Mouse (Mus musculus) liver, embryonic 12.5 days (tissue): ENCODE measurements around the gene Krt78. TPM values are rescaled to one million over a fixed set of nuclear protein-coding genes. Genes with fewer than 3 reads are reported as not detected.
"Not testable (repeated sequence)": the region's sequence is repeated elsewhere in the genome, so short reads cannot be mapped to it uniquely, and the experiment has no call there.

Experiments used
- ATAC-seq: fragments of 200-750 bp; cut with Nextera tagmentation; 2 replicates; pipeline ENCODE4 v1.8.0; 2017; ENCODE audit warnings: moderate number of reproducible peaks, mild to moderate bottlenecking, moderate library complexity
- H3K27ac ChIP-seq: fragments of 300-500 bp; sonication (generic); 2 replicates; pipeline ENCODE4 v1.5.1; 2016; ENCODE audit warnings: mild to moderate bottlenecking
- H3K27me3 ChIP-seq: fragments of 300-500 bp; sonication (generic); replicated peaks from 2 replicates; pipeline ENCODE4 v1.6.1; 2016; ENCODE audit warnings: mild to moderate bottlenecking, moderate library complexity
- H3K36me3 ChIP-seq: fragments of 300-500 bp; sonication (generic); 2 replicates; pipeline ENCODE4 v1.6.1; 2016; ENCODE audit warnings: mild to moderate bottlenecking, moderate library complexity
- H3K4me1 ChIP-seq: fragments of 300-500 bp; sonication (generic); 2 replicates; pipeline ENCODE4 v1.6.1; 2016
- H3K4me2 ChIP-seq: fragments of 300-500 bp; sonication (generic); 2 replicates; pipeline ENCODE4 v1.6.1; 2016; ENCODE audit warnings: mild to moderate bottlenecking, moderate library complexity
- H3K4me3 ChIP-seq: fragments of 300-500 bp; sonication (generic); 2 replicates; pipeline ENCODE4 v1.5.1; 2016; ENCODE audit warnings: mild to moderate bottlenecking, moderate library complexity
- H3K9ac ChIP-seq: fragments of 300-500 bp; sonication (generic); 2 replicates; pipeline ENCODE4 v1.6.1; 2016; ENCODE audit warnings: mild to moderate bottlenecking, moderate library complexity
- H3K9me3 ChIP-seq: fragments of 300-500 bp; sonication (generic); replicated peaks from 2 replicates; pipeline ENCODE4 v1.6.1; 2016; ENCODE audit warnings: mild to moderate bottlenecking, moderate library complexity
- WGBS: fragments of 180-500 bp; shearing (Covaris S2); methylation state at CpG from one replicate; pipeline ENCODE4 v1.1.7; 2016; ENCODE audit not compliant: insufficient replicate concordance; 5-methylcytosine and 5-hydroxymethylcytosine counted together
- polyA plus RNA-seq: library from polyadenylated mRNA; unstranded; fragments of >200 nt; fragmentation: Nextera tagmentation; extraction: Ambion mirVana; gene quantifications from 2 replicates; pipeline ENCODE4 v1.2.1, GENCODE M21; 2016

Krt78 gene
- polyA plus RNA-seq = not detected in 2 replicates

GRCm38 (mm10) chr15:101954187-101954586 is at the start of gene Krt78:
TSS of gene Krt78 (minus strand) at chr15:101954287.
- H3K4me3 ChIP-seq = no peak within 1 kb of the TSS
- H3K4me2 ChIP-seq = no peak within 1 kb of the TSS
- no peaks in the 10 kb centered on the region for H3K36me3 ChIP-seq
- no peak for ATAC-seq
- no peak within 1 kb of the TSS for H3K9ac ChIP-seq
- H3K4me1 ChIP-seq = no peaks in the 10 kb centered on the region
- no peak within 1 kb of the TSS for H3K27ac ChIP-seq
- H3K9me3 ChIP-seq = no peaks in the 10 kb centered on the region
- 65% methylated on average over 9 of the region's 9 CpGs for WGBS
- H3K27me3 ChIP-seq = 0 out of 2 replicates have a peak, but pooled peaks cover 14% of the 10 kb centered on the region

GRCm38 (mm10) chr15:102003516-102003915 is 49.4 kb upstream of the Krt78 start:
- Histone ChIP-seq H3K4me2 (peak overlapping the region; percentile 65), H3K4me1 (peaks cover 22% of the 10 kb centered on the region), H3K27me3 (peaks cover 84% of the 10 kb centered on the region), H3K4me3 (peak overlapping the region; percentile 47), H3K36me3 (no peaks in the 10 kb centered on the region), H3K9me3 (no peaks in the 10 kb centered on the region), H3K27ac (peak overlapping the region; percentile 60), H3K9ac (peak overlapping the region; percentile 46; the same call in 1 of the 2 replicates)
- 18% methylated on average over 12 of the region's 12 CpGs for WGBS
- no peak for ATAC-seq

- peak overlapping the region; percentile 60 for H3K27ac ChIP-seq
- peaks cover 22% of the 10 kb centered on the region for H3K4me1 ChIP-seq
- H3K4me2 ChIP-seq = peak overlapping the region; percentile 65
- peak; percentile 61 for ATAC-seq
- peaks cover 77% of the 10 kb centered on the region for H3K27me3 ChIP-seq
- H3K9ac ChIP-seq = peak overlapping the region; percentile 46
- no peaks in the 10 kb centered on the region for H3K36me3 ChIP-seq
- no peaks in the 10 kb centered on the region for H3K9me3 ChIP-seq
- H3K4me3 ChIP-seq = peak overlapping the region; percentile 47
- WGBS = 2% methylated on average over 34 of the region's 34 CpGs
Measured at GRCm38 (mm10) chr15:102002646-102003488, 48.8 kb upstream of the Krt78 start.

- WGBS = 44% methylated on average over 11 of the region's 11 CpGs
- Histone ChIP-seq H3K36me3 (peaks cover 6% of the 10 kb centered on the region; the same call in 1 of the 2 replicates), H3K4me1 (peaks cover 24% of the 10 kb centered on the region), H3K27me3 (peaks cover 47% of the 10 kb centered on the region), H3K9me3 (no peaks in the 10 kb centered on the region), H3K4me3 (no peak overlapping the region), H3K9ac (no peak overlapping the region), H3K4me2 (no peak overlapping the region), H3K27ac (no peak overlapping the region)
- ATAC-seq = no peak
Measured at GRCm38 (mm10) chr15:101999676-102000335, 45.7 kb upstream of the Krt78 start.

GRCm38 (mm10) chr15:101999156-101999555 is 45.1 kb upstream of the Krt78 start:
- WGBS = 40% methylated on average over 11 of the region's 11 CpGs
- Histone ChIP-seq H3K27ac (no peak overlapping the region), H3K4me3 (no peak overlapping the region), H3K9me3 (no peaks in the 10 kb centered on the region), H3K9ac (no peak overlapping the region), H3K4me1 (peaks cover 30% of the 10 kb centered on the region), H3K4me2 (no peak overlapping the region), H3K36me3 (peaks cover 6% of the 10 kb centered on the region; the same call in 1 of the 2 replicates), H3K27me3 (peaks cover 40% of the 10 kb centered on the region)
- no peak for ATAC-seq

- H3K4me3 ChIP-seq, ATAC-seq, H3K36me3 ChIP-seq, H3K4me2 ChIP-seq, H3K9me3 ChIP-seq, H3K9ac ChIP-seq, H3K27ac ChIP-seq: not testable (repeated sequence)
- peaks cover 14% of the 10 kb centered on the region; the same call in 1 of the 2 replicates for H3K27me3 ChIP-seq
- H3K4me1 ChIP-seq = peaks cover 17% of the 10 kb centered on the region
- 80% methylated on average over 11 of the region's 11 CpGs for WGBS
Measured at GRCm38 (mm10) chr15:101996450-101997078, 42.5 kb upstream of the Krt78 start.

- 54% methylated on average over 4 of the region's 4 CpGs for WGBS
- peaks cover 6% of the 10 kb centered on the region; the same call in 1 of the 2 replicates for H3K27me3 ChIP-seq
- no peaks in the 10 kb centered on the region for H3K9me3 ChIP-seq
- ATAC-seq = 0 out of 2 replicates have a peak, but pooled peaks have one; percentile 43
- no peak overlapping the region for H3K9ac ChIP-seq
- H3K4me1 ChIP-seq = peaks cover 17% of the 10 kb centered on the region
- no peak overlapping the region for H3K27ac ChIP-seq
- H3K4me3 ChIP-seq = no peak overlapping the region
- H3K36me3 ChIP-seq = peaks cover 6% of the 10 kb centered on the region; the same call in 1 of the 2 replicates
- no peak overlapping the region for H3K4me2 ChIP-seq
Measured at GRCm38 (mm10) chr15:101995484-101996236, 41.6 kb upstream of the Krt78 start.

GRCm38 (mm10) chr15:101994365-101994764 is 40.3 kb upstream of the Krt78 start:
- H3K4me3 ChIP-seq = no peak overlapping the region
- no peaks in the 10 kb centered on the region for H3K9me3 ChIP-seq
- H3K4me1 ChIP-seq = peaks cover 17% of the 10 kb centered on the region
- peaks cover 4% of the 10 kb centered on the region; the same call in 1 of the 2 replicates for H3K27me3 ChIP-seq
- no peak overlapping the region for H3K27ac ChIP-seq
- ATAC-seq = no peak
- 53% methylated on average over 6 of the region's 6 CpGs for WGBS
- no peak overlapping the region for H3K4me2 ChIP-seq
- peaks cover 6% of the 10 kb centered on the region; the same call in 1 of the 2 replicates for H3K36me3 ChIP-seq
- no peak overlapping the region for H3K9ac ChIP-seq

- Histone ChIP-seq H3K9me3 (no peaks in the 10 kb centered on the region), H3K4me1 (peaks cover 17% of the 10 kb centered on the region), H3K4me3 (no peak overlapping the region), H3K9ac (no peak overlapping the region), H3K27me3 (no peaks in the 10 kb centered on the region), H3K27ac (no peak overlapping the region), H3K4me2 (no peak overlapping the region), H3K36me3 (peaks cover 6% of the 10 kb centered on the region; the same call in 1 of the 2 replicates)
- ATAC-seq = no peak
- WGBS = 70% methylated on average over 6 of the region's 6 CpGs
Measured at GRCm38 (mm10) chr15:101990946-101991345, 36.9 kb upstream of the Krt78 start.

GRCm38 (mm10) chr15:101988714-101989113 is 34.6 kb upstream of the Krt78 start:
- ATAC-seq = no peak
- no peak overlapping the region for H3K4me2 ChIP-seq
- 52% methylated on average over 8 of the region's 8 CpGs for WGBS
- H3K4me3 ChIP-seq = no peak overlapping the region
- H3K27ac ChIP-seq = no peak overlapping the region
- H3K9me3 ChIP-seq = no peaks in the 10 kb centered on the region
- no peaks in the 10 kb centered on the region for H3K36me3 ChIP-seq
- H3K4me1 ChIP-seq = peaks cover 12% of the 10 kb centered on the region
- H3K9ac ChIP-seq = no peak overlapping the region
- H3K27me3 ChIP-seq = no peaks in the 10 kb centered on the region

GRCm38 (mm10) chr15:101988119-101988518 is 34.0 kb upstream of the Krt78 start:
- WGBS = under 1% methylated on average over 10 of the region's 10 CpGs
- H3K27me3 ChIP-seq = no peaks in the 10 kb centered on the region
- no peak for ATAC-seq
- H3K4me2 ChIP-seq = no peak overlapping the region
- peaks cover 18% of the 10 kb centered on the region for H3K4me1 ChIP-seq
- no peak overlapping the region for H3K4me3 ChIP-seq
- no peak overlapping the region for H3K9ac ChIP-seq
- H3K27ac ChIP-seq = no peak overlapping the region
- H3K36me3 ChIP-seq = no peaks in the 10 kb centered on the region
- no peaks in the 10 kb centered on the region for H3K9me3 ChIP-seq
